Mouse (Mus musculus) stomach, embryonic 14.5 days (tissue): ENCODE measurements around the gene Nfic. TPM values are rescaled to one million over a fixed set of nuclear protein-coding genes. Genes with fewer than 3 reads are reported as not detected.

Experiments used
- ATAC-seq: fragments of 200-750 bp; cut with Nextera tagmentation; 2 replicates; pipeline ENCODE4 v1.8.0; 2017; ENCODE audit warnings: low read depth, moderate TSS enrichment; ENCODE audit not compliant: insufficient number of reproducible peaks, insufficient read depth, low FRiP score
- H3K27ac ChIP-seq: fragments of 300-500 bp; sonication (generic); 2 replicates; pipeline ENCODE4 v1.5.1; 2014; ENCODE audit warnings: mild to moderate bottlenecking, low read length, moderate library complexity, mixed read lengths
- H3K27me3 ChIP-seq: fragments of 300-500 bp; sonication (generic); 2 replicates; pipeline ENCODE4 v1.6.1; 2014; ENCODE audit warnings: low read length, control low read depth, mixed read lengths; ENCODE audit not compliant: control insufficient read depth, insufficient read depth
- H3K36me3 ChIP-seq: fragments of 300-500 bp; sonication (generic); 2 replicates; pipeline ENCODE4 v1.6.1; 2014; ENCODE audit warnings: mild to moderate bottlenecking, control low read depth, low read length, moderate library complexity, mixed read lengths; ENCODE audit not compliant: control insufficient read depth, insufficient read depth
- H3K4me1 ChIP-seq: fragments of 300-500 bp; sonication (generic); 2 replicates; pipeline ENCODE4 v1.6.1; 2014; ENCODE audit warnings: low read length, control low read depth, mixed read lengths; ENCODE audit not compliant: control insufficient read depth, insufficient read depth
- H3K4me2 ChIP-seq: fragments of 300-500 bp; sonication (generic); replicated peaks from 2 replicates; pipeline ENCODE4 v1.6.1; 2014; ENCODE audit warnings: low read depth, low read length, control low read depth
- H3K4me3 ChIP-seq: fragments of 300-500 bp; sonication (generic); 2 replicates; pipeline ENCODE4 v1.5.1; 2014; ENCODE audit warnings: low read depth, low read length, control low read depth
- H3K9ac ChIP-seq: fragments of 300-500 bp; sonication (generic); replicated peaks from 2 replicates; pipeline ENCODE4 v1.6.1; 2014; ENCODE audit warnings: low read depth, mild to moderate bottlenecking, control low read depth, low read length, moderate library complexity, mixed read lengths
- H3K9me3 ChIP-seq: fragments of 300-500 bp; sonication (generic); 2 replicates; pipeline ENCODE4 v1.6.1; 2016; ENCODE audit warnings: low read depth, low read length, control low read depth; ENCODE audit not compliant: control insufficient read depth
- WGBS: fragments of 180-500 bp; shearing (Covaris S2); extraction: QIAGEN DNeasy Blood & Tissue Kit; methylation state at CpG from one replicate; pipeline ENCODE4 v1.1.7; 2014; 5-methylcytosine and 5-hydroxymethylcytosine counted together
- polyA plus RNA-seq: library from polyadenylated mRNA; unstranded; fragments of >200 nt; fragmentation: Nextera tagmentation; extraction: Ambion mirVana; gene quantifications from 2 replicates; pipeline ENCODE4 v1.2.1, GENCODE M21; 2014

The Nfic gene
- polyA plus RNA-seq, 1 experiment from 2014 or later = 80.1 TPM

DNA sequence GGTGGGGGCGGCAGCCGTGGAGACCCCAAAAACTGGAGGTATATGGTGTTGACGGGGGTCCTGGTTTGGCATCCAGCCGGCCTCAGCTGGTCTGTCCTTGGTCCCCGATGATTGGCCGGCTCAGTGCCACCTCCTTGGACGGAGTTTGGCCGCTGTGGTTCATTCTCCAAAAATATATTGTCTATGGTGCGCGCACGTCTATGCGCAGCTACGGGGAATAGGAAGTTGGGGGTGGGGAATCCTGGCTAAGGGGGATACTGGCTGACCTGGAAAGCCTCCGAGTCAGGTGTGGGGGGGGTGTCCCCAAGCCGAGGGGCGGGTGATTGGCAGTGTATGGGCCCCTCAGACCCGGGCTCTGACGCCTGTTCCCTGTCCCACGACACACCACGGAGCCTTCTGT lies 5.0 kb upstream of the Nfic start:
- ATAC-seq = no peak
- Histone ChIP-seq H3K9ac (no peak overlapping the region), H3K4me3 (no peak overlapping the region), H3K4me2 (no peak overlapping the region), H3K27me3 (peaks cover 52% of the 10 kb centered on the region), H3K27ac (no peak overlapping the region), H3K9me3 (no peaks in the 10 kb centered on the region), H3K36me3 (no peaks in the 10 kb centered on the region), H3K4me1 (0 out of 2 replicates have a peak, but pooled peaks cover 2% of the 10 kb centered on the region)
- WGBS = 29% methylated on average over 20 of the region's 20 CpGs

DNA sequence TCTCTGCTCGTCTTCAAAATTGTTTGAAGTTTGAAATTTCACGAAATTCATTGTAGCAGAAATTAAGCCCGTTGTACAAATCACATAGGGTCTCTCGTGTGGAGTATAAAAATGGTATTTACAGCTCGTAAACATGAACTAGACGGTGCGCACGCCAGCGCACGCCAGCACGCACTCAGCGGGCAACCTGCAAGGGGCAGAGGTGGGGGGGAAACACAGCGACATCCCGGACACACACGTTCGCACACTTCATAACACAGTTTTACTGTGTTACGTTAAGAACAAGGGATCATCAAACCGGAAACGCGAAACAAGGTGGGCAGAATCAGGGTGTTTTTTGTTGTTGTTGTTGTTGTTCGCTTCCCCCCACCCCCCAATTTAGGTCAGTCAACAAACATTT lies 4.0 kb upstream of the Nfic start:
- H3K36me3 ChIP-seq = no peaks in the 10 kb centered on the region
- H3K9me3 ChIP-seq = no peaks in the 10 kb centered on the region
- no peak overlapping the region for H3K4me3 ChIP-seq
- H3K9ac ChIP-seq = no peak overlapping the region
- no peak for ATAC-seq
- peaks cover 50% of the 10 kb centered on the region for H3K27me3 ChIP-seq
- H3K4me1 ChIP-seq = no peaks in the 10 kb centered on the region
- WGBS = 68% methylated on average over 21 of the region's 21 CpGs
- H3K4me2 ChIP-seq = no peak overlapping the region
- no peak overlapping the region for H3K27ac ChIP-seq

DNA sequence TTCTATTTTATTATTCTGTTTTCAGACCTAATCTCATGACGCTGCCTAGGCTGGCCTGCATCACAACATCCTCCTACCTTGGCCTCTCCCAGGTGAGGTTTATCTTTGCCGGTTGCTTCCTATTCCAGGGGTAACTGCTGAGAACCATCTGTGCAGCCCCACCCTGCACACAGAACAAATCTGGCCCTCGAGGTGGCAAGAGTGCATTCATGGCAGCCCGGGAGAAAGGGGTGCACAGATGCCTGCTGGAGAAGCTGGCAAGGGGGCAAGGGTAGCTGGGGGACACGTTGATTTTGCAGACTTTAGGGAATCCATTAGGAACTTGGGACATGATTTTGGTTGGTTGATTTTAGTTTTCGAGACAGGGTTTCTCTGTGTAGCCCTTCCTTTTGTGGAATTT lies 2.8 kb upstream of the Nfic start:
- no peak overlapping the region for H3K4me2 ChIP-seq
- H3K36me3 ChIP-seq = no peaks in the 10 kb centered on the region
- no peak for ATAC-seq
- no peak overlapping the region for H3K27ac ChIP-seq
- H3K27me3 ChIP-seq = peaks cover 44% of the 10 kb centered on the region
- no peaks in the 10 kb centered on the region for H3K4me1 ChIP-seq
- WGBS = 86% methylated on average over 6 of the region's 6 CpGs
- H3K9ac ChIP-seq = no peak overlapping the region
- no peak overlapping the region for H3K4me3 ChIP-seq
- H3K9me3 ChIP-seq = no peaks in the 10 kb centered on the region

DNA sequence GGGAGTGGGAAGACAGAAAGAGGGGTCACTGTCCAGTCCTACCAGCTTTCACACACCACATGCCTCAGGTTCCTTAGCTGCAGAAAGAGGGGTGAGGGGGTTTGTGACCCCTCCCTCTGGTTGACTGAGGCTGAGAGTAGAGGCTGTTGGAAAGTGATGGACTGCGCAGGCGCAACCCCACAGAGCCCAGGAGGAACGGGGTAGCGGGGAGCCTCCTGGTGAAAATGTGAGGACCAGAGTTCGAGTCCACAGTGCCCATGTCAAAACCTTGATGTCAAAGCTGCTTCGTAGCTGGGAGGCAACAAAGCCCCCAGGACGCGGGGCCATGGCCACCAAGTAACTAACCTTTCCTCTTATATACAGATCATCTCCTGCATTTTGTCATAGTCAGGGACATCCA lies 2.2 kb upstream of the Nfic start:
- Histone ChIP-seq H3K27ac (no peak overlapping the region), H3K4me3 (no peak overlapping the region), H3K36me3 (no peaks in the 10 kb centered on the region), H3K4me2 (no peak overlapping the region), H3K9me3 (no peaks in the 10 kb centered on the region), H3K9ac (no peak overlapping the region), H3K27me3 (peaks cover 46% of the 10 kb centered on the region), H3K4me1 (no peaks in the 10 kb centered on the region)
- WGBS = 82% methylated on average over 8 of the region's 8 CpGs
- ATAC-seq = no peak

DNA sequence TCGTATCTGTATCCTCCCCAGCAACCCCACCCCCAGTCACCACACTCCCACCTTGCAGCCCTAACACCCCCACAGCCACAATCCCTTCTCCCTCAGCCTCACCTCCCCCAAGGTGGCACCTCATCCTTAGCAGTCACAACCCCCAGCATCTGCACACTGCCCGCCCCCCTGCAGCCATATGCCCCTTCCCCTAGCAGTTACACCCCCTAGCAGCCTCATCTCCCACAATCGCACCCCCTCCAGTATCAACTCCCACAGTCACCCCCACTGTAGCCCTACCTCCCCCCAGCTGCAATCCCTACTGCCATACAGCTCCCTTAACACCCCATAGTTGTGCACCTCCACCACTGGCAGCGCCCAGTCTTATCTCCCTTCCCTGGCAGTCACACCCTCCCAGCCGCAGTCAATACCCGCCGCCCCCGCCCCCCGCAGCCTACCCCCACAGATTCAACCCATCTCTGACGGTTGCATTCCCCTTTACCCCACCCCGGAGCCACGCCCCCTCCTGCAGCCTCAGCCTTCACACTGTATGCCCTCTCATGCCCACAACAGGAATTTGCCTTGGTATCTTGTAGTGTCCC lies 1.6 kb upstream of the Nfic start:
- peaks cover 47% of the 10 kb centered on the region for H3K27me3 ChIP-seq
- H3K9me3 ChIP-seq = no peaks in the 10 kb centered on the region
- peak; percentile 31; the same call in 1 of the 2 replicates for ATAC-seq
- no peaks in the 10 kb centered on the region for H3K4me1 ChIP-seq
- no peaks in the 10 kb centered on the region for H3K36me3 ChIP-seq
- H3K9ac ChIP-seq = no peak overlapping the region
- 38% methylated on average over 12 of the region's 12 CpGs for WGBS
- H3K4me2 ChIP-seq = no peak overlapping the region
- H3K27ac ChIP-seq = no peak overlapping the region
- H3K4me3 ChIP-seq = no peak overlapping the region

DNA sequence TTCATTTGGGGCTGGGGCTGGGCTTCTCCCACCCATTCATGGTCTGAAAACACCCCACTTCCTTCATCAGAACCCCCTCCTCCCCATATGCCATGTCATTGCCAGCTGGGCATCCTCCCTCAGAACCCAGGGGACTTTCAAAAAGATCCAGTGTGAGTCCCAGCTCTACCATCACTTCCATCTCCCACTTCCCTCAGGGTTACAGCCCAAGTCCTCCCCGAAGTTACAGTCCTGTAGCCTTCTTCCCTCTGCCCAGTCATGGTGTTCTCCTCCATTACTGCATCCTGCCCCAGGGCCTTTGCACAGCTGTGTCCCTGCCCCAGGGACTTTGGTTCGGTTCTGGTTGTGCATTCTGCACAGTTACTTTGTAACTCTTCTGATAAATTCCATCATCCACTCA lies 1.3 kb downstream of the Nfic start:
- no peaks in the 10 kb centered on the region for H3K9me3 ChIP-seq
- H3K4me1 ChIP-seq = no peaks in the 10 kb centered on the region
- peaks cover 41% of the 10 kb centered on the region for H3K27me3 ChIP-seq
- H3K4me2 ChIP-seq = no peak overlapping the region
- H3K4me3 ChIP-seq = no peak overlapping the region
- WGBS = 69% methylated on average over 2 of the region's 2 CpGs
- H3K9ac ChIP-seq = no peak overlapping the region
- no peak overlapping the region for H3K27ac ChIP-seq
- no peaks in the 10 kb centered on the region for H3K36me3 ChIP-seq
- no peak for ATAC-seq

DNA sequence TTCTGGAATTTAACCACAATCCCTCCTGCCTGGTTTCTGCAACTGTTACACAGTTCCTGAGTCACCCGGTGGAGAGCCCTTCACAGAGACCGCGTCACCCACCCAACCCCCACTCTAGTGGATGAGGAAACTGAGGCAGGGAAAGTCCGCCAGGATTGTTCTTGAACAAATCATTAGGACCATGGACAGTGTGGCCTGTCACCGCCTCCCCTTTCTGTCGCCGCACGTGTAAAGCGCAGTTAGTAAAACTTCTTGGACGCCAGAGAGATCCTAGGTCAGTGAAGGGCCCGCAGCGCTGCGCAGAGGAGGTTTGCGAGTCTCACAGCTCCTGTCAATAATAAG lies 2.5 kb downstream of the Nfic start:
- no peaks in the 10 kb centered on the region for H3K9me3 ChIP-seq
- H3K27ac ChIP-seq = no peak overlapping the region
- no peak overlapping the region for H3K9ac ChIP-seq
- no peak for ATAC-seq
- H3K4me1 ChIP-seq = no peaks in the 10 kb centered on the region
- peaks cover 38% of the 10 kb centered on the region for H3K27me3 ChIP-seq
- H3K36me3 ChIP-seq = no peaks in the 10 kb centered on the region
- no peak overlapping the region for H3K4me3 ChIP-seq
- H3K4me2 ChIP-seq = no peak overlapping the region
- WGBS = 5% methylated on average over 14 of the region's 14 CpGs

DNA sequence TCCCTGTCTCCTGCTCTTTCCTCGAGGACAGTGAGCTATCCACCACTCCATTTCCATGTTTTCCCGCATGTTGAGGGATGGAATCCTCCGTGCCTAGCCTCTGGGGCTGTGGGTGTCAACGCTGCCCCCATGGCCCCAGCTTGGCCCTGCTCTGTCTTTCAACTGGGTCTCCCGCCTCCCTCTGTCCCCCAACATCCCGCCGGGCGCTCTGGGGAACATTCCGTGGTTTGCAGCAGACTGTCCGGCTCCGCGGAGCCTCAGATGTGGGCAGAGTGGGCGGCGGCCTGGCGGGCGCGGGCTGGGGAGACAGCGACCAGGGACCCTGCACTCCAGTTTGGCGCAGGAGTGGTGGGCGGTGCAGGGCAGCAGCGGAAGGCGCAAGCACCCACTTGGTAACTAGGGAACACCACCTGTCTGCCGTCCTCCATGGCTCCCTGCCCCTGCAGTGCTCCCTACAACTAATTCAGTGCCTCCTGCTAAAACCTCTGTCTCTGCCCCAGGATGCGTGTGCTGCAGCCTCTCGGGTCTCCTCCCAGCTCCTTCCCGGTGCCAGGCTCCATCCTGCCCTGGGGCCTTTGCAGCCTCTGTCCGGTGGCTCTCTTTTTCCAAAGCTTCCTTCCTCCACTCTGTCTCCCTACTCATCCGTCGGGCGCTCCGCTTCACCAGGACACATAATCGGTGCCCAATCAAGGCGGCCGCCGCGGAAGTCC lies 3.0 kb downstream of the Nfic start:
- Histone ChIP-seq H3K36me3 (no peaks in the 10 kb centered on the region), H3K9ac (no peak overlapping the region), H3K9me3 (no peaks in the 10 kb centered on the region), H3K27me3 (peaks cover 35% of the 10 kb centered on the region), H3K27ac (no peak overlapping the region), H3K4me3 (no peak overlapping the region), H3K4me1 (no peaks in the 10 kb centered on the region), H3K4me2 (no peak overlapping the region)
- WGBS = 8% methylated on average over 36 of the region's 36 CpGs
- no peak for ATAC-seq

DNA sequence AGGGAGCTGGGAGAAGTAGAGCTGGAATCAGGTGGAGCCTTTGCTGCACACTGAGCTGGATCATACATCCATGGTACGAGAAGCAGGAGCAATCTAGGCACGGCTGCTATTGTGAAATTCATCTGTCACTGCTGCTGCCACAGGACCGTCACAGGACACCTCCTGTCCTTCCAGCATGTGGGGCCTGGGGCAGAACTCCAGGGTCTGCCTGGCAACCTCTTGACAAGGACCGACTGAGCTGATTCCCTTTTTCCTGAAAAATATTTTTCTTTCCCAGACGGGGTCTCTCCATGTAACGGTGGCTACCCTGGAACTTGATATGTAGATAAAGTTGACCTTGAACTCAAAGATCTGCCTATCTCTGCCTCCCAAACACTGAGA lies 4.1 kb downstream of the Nfic start:
- Histone ChIP-seq H3K9me3 (no peaks in the 10 kb centered on the region), H3K27ac (no peak overlapping the region), H3K4me1 (no peaks in the 10 kb centered on the region), H3K27me3 (peaks cover 33% of the 10 kb centered on the region), H3K36me3 (no peaks in the 10 kb centered on the region), H3K4me3 (no peak overlapping the region), H3K4me2 (no peak overlapping the region), H3K9ac (no peak overlapping the region)
- WGBS = 55% methylated on average over 6 of the region's 6 CpGs
- ATAC-seq = no peak
